Mouse (Mus musculus) adrenal gland, adult 8-10 months (tissue): ENCODE measurements at regions not wholly inside any gene's neighbourhood (a gene's known extent, or its start where the extent isn't known, plus 50 kb on each side); places are given as distances from the start of the nearest gene placed in this dataset.
A peak's percentile ranks its signal among the peaks of the same experiment; 100 is the strongest.

Experiments used
- DNase-seq: peaks from one replicate; pipeline ENCODE4 v3.0.0; 2022

DNA sequence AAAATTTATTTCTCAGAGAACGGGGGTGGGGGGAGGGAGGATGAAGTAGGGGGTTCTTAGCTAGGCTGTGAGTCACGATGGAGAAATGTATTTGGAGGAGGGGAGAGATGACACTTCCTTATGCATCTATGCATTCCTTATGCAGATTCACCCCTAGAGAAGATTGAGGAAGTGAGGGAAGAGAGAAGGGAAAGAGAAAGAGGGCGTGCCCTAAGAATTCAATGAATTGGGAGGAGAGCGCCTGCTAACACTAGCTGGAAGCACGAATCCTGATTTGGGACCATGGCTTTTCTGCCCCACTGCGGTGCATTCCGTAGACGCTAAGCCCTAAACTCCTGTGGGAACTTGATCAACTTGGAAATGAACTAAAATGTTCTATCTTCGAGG is 56.1 kb downstream of the Foxi3 start:
- DNase-seq = no peak

DNA sequence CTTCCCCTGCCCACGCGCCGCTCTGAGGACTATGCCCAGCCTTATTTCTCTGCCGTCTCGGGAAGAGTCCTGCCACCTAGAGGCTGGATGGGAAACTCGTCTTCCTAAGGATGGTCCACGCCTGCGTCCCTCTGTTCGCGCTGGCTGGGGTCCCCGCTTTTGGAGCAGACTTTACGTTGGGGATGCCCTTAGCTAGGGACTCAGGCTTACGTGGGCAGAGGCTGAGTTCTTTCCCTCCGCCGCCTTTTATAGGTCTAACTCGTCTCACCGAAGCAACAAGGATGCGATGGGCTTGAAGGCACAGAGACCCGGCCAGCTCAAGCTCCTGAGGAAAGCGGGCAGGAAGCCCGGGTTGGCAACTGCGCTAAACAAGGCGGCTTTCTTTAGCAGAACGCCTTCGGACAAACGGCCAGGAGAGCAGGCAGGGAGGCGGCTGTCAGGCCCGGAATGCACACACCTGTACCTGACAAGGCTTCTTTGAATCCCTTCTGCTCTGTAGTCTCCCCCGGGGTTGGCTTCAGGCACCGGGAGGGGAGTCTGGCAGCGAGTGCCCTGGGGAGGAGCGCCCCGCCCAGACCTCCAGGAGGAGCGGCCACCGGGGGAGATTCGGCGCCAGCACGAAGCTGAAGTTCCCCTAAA is 56.6 kb downstream of the Foxi3 start:
- DNase-seq = no peak

DNA sequence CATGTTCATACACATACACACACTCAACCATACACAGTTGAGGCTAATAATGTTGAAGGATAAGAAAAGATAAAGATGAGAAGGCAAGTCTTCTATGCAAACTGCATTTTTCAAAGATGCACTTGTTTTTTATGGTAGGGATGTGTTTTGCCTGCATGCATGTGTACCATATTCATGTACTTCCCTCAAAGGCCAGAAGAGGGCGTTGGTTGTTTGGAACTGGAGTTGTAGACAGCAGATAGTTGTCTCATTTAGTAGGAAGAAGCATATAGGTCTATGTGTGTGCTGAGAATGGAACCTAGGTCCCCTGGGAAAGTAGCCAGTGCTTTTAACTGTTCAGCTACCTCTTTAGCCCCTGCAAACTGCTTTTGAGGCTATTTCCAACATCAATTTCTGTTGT is 60.1 kb downstream of the Foxi3 start:
- DNase-seq = no peak

GRCm38 (mm10) chr6:71021353-71021752 is 65.0 kb downstream of the Foxi3 start:
- no peak for DNase-seq

GRCm38 (mm10) chr6:71025472-71025871 is 69.1 kb downstream of the Foxi3 start:
- DNase-seq = no peak

DNA sequence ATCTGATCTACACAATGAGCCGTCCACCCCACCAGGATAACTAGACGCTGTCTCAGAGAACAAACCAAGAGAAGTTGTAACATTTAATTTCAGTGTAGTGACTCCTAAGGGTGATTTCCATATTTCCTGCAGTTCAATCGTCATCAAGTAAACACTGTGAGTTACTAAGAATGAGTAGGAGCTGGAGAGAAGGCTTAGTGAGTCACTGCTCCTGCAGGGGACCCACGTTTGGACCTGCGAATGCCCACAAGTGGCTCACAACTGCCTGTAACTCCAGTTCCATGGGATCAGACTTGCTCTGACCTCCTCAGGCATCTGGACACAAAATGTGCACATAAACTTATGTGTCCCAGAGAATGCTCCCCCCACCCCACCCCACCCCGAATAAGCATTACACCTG is 73.3 kb downstream of the Foxi3 start:
- DNase-seq = no peak

DNA sequence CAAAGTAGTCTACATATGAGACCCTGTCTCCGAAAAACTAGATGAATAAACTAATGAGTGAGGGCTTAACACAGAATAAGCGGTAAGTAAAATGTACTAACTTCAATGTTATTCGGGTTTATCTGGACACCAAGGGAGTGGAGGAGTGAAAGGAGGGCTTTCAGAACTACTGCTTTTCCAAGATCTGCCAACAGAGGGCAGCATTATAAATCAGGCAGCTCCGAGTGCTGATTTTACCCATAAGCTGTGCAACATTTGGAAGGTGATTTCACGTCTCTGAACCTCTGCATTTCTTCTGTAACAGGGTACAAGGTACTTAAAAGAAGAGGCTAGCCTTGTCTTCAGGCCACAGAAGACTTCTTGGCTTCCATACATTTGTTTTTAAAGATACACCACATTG is 74.2 kb downstream of the Foxi3 start:
- DNase-seq = no peak

DNA sequence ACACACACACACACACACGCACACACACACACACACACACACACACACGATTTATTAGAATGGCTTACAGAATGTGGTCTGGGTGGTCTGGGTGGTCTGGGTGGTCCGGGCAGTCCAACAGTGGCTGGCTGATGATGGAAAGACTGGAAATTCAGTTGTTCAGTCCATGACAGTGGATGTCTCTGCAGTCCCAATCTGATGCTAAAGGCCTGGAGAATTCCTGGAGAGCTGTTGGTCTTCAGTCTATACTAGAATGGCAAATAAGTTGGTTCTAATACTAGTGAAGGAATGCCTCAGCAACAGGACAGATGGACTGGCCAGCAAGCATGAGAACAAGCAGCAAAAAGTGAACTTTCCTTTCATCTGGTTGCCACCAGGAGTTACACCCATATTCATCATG is 87.9 kb downstream of the Foxi3 start:
- DNase-seq = no peak

DNA sequence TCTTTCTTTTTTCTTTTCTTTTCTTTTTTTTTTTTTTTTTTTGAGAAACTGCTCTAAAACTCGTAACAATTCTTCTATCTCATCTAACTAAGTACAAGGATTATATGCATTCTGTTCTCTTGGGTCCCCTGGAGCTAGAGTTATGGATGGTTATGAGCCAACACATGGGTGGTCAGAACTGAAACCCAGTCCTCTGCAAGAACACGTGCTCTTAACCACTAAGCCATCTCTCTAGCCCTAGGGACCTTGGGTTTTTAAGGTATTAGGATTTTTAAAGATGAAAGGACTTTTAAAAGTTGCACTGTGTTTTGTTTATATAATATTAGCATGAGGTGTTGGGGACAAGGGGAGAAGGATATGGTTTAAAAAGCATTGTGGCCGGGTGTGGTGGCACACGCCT is 88.9 kb downstream of the Foxi3 start:
- no peak for DNase-seq

DNA sequence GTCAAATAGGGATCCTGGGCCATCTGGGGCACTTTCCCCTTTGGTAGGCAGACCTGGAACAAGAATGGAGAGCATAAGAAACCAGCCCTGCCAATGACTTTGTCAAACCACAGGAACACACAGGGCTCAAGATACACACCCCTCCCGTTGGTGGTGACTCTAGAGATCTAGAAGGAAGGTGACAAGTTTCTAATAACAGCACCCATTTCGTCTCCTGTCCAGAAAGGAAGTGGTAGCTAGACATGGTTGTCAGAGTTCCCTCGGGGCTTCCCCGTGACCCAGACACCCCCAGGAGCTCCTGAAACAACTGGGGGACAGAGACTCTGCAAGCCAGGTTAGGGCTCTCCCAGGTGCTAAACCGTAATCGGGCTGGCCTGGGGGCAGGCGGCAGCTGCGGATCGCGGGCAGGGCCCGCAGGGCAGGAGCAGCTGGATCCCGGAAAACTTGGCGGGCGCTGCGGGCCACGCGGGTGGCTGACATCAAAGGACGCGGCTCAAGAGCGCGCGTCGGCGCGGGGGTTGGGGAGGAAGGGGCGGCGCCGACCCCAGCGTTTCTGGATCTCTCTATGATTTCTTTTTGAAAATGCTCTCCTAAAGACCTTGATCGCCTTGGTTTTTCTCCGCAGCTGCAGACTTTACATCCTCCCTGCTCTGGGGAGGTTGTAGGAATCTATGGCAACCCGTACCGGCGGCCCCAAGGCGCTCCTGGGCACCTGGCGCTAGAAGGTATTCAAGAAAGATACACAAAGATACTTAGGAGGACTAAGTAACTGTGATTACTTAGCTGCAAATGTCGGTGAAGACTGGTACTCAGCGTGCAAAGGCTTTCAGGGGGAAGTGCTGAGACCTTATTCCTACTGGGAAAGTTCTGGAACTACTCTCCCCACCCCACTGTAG is 92.1 kb downstream of the Foxi3 start:
- no peak for DNase-seq

GRCm38 (mm10) chr6:71050248-71050647 is 93.9 kb downstream of the Foxi3 start:
- DNase-seq = no peak

DNA sequence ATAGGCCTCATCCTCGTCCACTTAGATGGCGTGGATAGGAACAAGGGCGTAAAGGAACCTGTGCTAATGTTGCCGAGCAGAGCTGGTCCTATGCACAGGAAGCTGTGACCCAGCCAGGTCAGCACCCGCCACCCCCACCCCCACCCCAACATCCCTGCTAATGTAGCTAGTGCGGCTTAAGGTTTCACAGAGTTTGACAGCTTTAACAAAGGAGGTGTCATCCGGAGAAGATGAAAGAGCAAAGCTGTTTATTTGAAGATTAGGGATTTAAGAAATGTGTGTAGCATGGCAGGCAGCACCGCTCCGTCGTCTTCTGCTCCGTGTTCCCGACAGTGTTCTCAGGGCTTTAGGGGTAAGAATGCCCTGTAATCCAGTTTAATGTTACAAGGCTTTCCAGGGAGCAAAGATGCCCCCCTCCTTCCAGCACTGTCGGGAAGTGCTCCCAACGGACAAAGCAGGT is 93.5 kb downstream of the Thnsl2 start:
- DNase-seq = no peak

DNA sequence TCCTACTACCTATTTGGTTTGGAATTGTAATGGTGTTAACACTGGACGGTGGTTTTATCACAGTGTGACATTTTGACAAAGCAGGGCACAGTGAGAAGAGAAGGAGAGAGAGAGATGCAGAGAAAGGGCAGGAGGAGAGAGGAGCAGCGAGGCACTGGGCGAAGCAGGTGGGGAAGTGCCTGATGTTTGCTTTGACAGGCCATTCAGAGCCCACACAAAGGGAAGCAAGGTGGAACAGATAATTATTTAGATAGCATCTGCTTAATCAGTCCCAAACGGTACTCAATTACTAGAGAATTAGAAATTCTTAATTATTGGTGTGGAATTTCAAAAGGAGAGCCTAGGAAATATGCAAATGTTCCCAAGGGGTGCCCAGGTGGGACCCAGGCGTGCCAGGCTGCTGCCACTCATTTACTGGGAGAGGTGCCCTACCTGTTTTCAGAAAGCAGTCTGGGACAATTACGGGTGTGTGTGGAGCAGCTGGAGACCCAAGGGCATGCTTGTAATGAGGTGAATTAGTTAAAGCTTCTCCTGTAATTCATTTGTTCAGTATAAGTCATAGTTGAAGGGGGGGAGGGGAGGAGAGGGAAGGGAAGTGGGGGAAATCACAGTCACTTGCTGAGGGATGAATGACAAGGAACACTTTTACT is 86.9 kb downstream of the Thnsl2 start:
- DNase-seq = no peak

GRCm38 (mm10) chr6:71060116-71060515 is 84.1 kb downstream of the Thnsl2 start:
- DNase-seq = peak; percentile 19

GRCm38 (mm10) chr6:71062980-71063379 is 81.3 kb downstream of the Thnsl2 start:
- no peak for DNase-seq

DNA sequence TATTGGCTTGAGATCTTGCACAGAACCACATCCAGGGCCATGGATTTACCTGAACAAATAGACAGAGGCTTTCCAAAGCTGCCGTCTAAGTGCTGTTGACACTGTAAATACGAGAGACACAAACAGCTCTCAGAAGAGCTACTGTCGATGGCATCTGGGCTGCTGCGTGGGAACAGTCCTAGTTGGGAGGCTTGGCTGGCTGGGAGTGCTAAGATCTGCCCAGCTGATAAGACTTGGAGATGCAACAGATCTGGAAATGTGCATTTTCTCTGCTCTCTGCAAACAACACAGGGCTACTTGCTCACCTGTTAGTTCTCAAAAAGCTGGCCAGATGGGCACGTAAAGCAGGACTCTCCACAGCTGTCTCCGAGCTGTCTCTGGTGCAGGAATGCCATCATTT is 78.8 kb downstream of the Thnsl2 start:
- DNase-seq = no peak

- no peak for DNase-seq
Measured at GRCm38 (mm10) chr6:71069229-71069628, 75.0 kb downstream of the Thnsl2 start.

GRCm38 (mm10) chr6:71074789-71075191 is 69.4 kb downstream of the Thnsl2 start:
- no peak for DNase-seq
